Mouse (Mus musculus) cerebellum, adult 11 months (tissue): Measurements from ENCODE around the gene Plch2.

Experiments
- DNase-seq: peaks from one replicate; pipeline ENCODE4 v3.0.0; 2022

Plch2 gene

DNA sequence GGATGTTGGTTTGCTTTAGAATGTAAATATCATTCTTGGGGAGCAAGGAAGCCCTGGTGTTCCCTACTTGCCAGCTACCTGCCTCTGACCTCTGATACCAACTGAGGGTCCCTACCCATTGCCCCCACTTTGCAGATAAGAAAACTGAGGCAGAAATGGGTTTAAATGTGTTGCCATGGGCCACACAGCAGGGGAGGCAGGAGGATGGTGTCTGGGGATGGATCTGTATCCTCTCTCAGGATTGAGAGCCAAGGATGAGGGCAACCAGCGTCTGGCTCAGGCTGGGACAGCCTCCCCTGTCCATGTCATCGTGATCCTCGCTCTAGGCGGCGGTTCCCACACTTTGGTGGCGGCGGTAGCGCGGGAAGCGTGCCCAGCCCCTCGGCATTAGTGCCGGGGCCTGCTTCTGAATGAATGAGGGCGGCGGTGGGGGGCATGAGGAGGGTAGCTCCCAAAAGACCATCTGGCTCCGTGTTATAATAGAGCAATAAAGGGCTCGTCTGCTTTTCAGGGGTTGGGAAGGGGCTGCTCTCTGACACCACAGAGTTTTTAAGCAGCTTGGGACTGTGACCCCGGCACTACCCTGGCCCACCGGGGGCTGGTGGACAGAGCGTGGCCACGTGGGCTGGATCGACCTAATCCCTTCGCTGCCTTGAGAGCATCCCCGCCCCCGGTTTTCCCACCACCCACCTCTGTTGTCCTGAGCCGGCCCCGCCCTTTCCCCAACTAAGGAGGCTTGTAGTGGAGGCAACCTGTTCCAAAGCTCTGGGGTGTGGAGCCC lies 103.9 kb downstream of the Plch2 start:
- DNase-seq, result no peak

- no peak for DNase-seq
Observed at GRCm38 (mm10) chr4:154949589-154949982, 107.0 kb downstream of the Plch2 start.

DNA sequence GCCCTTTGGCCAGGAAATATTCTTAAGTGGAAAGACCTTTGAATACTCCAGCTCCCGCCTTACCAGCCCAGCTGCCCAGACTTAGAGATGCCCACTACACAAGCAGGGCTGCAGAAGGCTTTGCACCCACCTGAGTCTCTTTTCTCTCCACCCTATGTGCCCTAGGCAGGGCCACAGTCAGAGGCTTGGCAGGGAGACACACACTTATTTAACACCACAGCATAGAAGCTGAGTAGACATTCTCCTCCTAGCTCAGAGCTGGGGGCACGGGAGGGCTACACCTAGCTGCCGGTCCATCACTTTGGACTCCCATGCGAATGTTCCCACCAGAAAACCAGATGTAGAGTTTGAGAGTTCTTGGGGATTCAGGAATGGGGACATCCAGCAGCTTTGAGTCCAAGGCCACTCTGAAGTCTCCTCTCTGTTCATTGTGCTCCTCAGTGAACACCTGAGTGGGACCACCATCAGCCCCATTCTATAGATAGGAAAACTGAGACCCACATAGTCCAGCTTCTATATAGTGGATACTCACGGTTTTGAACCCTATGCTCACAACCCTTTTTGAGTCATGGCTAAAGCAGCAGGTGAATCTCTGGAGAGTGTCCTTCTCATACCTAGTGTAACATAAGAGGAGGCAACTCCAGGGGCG lies 107.5 kb downstream of the Plch2 start:
- DNase-seq, result no peak

GRCm38 (mm10) chr4:154948066-154948939 lies 108.3 kb downstream of the Plch2 start:
- no peak for DNase-seq

DNA sequence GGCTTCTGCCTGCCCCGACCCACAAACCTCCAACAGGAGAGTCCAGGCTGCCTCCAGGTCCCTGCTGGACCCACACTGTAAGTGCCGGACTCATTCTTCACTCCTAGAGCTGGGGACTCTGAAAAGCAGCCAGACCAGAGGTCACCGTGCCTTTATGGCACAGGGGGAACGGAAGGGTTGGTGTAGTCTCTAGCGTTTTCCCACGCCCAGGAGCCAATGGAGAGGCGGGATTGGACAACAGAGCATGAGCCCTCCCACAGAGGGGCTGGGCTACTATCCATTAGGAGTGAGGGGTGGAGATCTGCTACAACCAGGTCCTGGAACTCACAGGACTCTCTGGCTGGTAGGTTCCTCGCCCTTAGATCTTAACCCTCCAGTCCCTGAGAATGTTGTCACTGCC lies 110.3 kb downstream of the Plch2 start:
- no peak for DNase-seq

DNA sequence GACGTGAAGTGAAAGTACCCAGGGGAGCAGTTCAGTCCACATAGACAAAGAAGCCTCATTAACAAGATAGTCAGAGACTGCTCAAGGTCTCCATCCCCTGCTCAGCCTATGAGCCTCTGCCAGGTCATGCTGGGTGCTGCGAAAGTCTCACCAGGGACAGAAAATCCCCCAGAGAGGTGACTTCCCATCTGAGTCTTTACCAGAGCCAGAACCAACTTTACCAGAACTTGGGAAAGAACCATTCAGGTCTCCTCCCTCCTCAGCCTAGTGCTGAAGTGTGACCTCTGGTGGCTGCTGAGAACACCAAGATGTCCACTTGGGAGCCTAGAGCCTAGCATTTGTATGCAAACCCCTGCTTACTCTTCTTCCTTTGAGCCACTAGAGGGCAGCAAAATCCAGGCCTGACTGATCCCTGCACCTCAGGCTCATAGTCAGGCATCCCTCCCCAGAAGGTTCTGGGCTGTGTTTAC lies 112.4 kb downstream of the Plch2 start:
- peak; percentile 75 for DNase-seq

- DNase-seq, result no peak
Observed at GRCm38 (mm10) chr4:154943323-154944039, 113.1 kb downstream of the Plch2 start.

GRCm38 (mm10) chr4:154942632-154943322 lies 113.8 kb downstream of the Plch2 start:
- DNase-seq, result no peak

DNA sequence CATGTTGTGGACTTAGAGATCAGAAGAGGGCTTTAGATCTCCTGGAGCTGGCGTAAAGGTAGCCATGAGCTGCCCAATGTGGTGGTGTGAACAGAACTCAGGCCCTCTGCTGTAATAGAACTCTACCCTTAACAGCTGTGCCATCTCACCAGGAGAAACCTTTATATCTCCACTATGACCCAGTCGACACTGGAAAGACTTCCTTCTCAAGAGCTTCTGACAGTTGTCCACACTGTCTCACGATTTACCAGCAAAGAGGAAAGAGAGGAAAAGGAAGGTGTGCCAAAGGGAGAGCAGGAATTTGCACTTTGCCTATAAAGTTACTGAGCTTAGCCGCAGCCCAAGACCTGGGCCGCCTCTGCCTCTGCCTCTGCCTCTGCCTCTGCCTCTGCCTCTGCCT lies 114.8 kb downstream of the Plch2 start:
- no peak for DNase-seq

DNA sequence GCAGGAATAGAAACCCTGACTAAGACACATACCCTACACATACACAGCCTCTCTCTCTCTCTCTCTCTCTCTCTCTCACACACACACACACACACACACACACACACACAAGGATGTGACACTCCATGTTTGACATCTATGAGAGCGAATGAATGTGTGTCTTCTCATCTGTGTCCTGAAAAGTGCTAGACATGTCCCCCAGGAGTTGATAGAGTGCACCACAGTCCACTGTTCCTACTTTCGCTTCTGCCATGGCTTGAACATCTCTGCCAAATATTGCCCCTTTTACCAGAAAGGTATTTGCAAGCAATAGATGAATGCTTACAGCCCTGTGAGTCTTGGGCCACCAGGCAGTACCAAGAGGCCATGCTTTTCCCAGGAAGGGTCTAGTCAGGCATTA lies 116.4 kb downstream of the Plch2 start:
- no peak for DNase-seq

- no peak for DNase-seq
Observed at GRCm38 (mm10) chr4:154937746-154938145, 118.8 kb downstream of the Plch2 start.

DNA sequence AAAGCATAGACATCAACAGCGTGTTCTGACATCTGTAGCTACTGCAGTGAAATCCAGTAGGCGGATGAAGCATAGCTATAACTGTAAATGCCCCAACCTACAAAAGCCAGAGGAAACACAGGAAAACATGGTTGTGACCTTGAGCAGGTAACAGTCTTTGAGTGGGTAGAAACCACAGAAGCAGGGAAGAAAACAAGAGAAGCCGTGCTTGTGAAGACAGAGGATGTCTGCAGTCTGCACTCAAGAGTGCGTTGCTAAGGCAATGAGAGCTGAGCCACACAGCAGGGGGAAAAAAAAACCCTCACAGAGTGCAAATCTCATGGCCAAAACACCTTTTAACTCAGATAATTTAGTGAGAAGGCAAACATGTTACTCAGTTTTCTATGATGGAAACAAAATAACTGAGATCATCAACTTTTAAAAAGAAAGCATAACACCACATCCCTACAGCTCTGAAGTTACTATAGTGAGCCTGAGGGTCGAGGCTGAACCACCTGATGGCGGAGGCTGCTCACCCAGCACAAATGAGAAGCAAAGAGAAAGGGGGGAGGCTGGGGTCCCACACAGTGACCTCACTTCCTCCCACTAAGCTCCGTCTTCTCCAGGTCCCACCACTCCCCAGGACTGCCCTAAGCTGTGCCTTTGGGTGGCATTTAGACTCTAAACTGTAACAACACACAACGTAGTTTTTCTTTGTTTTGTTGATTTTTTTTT lies 119.9 kb downstream of the Plch2 start:
- DNase-seq, result no peak

DNA sequence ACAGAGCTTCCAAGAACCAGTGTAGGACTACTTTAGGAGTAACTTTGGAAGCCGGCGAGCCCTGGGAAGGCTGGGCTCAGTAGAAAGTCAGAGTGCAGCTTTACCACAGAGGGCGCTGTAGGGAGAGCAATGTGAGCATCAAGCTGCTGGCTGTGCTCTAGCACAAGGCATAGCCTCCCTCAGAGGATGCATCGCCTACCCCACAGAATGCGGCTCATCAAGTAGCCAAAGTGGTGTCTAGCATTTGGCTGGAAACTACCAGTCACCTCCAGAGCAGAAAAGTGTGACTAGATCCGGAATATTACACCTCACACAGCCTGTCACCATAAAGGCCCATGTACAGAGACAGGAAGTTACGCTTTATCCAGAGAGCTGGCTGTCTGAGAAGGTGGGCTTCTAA lies 120.8 kb downstream of the Plch2 start:
- no peak for DNase-seq

- DNase-seq, result no peak
Observed at GRCm38 (mm10) chr4:154934800-154935199, 121.8 kb downstream of the Plch2 start.

- no peak for DNase-seq
Observed at GRCm38 (mm10) chr4:154933306-154933907, 123.2 kb downstream of the Plch2 start.
